Mouse (Mus musculus): ENCODE measurements around the gene Nsun4. TPM values are rescaled to one million over a fixed set of nuclear protein-coding genes. Genes with fewer than 3 reads are reported as not detected.

The Nsun4 gene
- polyA plus RNA-seq, 1 experiment from 2014 or later: 17.7 TPM

DNA sequence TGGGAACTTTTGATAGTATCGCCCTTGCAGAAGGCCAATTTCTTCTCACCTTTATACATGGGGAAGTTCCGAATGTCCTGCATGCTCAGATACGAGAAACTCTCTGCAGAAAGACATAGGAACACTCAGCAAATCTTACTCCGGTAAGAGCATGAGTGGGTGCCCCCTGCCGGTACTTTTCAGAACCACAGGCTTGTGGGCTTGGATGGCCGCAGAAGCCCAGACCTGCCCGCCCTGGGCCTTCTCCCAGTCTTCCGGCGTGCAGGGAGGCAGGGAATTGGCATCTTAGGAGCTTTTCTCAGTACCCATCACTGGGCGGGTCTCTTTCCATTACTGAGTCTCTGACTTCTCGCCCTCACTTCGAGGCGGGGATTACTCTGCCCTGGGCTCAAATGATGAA is 69.6 kb downstream of the Nsun4 start:
- H3K4me3 ChIP-seq (ENCODE audit: low read depth, low read length): no peak overlapping the region

More for the DNA sequence above, 69.6 kb downstream of the Nsun4 start:
- H3K9ac ChIP-seq (ENCODE audit: low read depth, low read length): no peak overlapping the region
- WGBS: 5% methylated on average over 13 of the region's 13 CpGs
- ATAC-seq (ENCODE audit: low read depth) (peak; percentile 64; the same call in 1 of the 2 replicates), DNase-seq (ENCODE audit: low spot score) (peak; percentile 79)
- H3K36me3 ChIP-seq (ENCODE audit: control insufficient read depth, insufficient read depth, low read length): no peaks in the 10 kb centered on the region
- no peaks in the 10 kb centered on the region for H3K9me3 ChIP-seq (ENCODE audit: control insufficient read depth, low read length)
- peak overlapping the region; percentile 10; the same call in 1 of the 2 replicates for H3K4me2 ChIP-seq (ENCODE audit: low read depth, low read length)
- H3K27me3 ChIP-seq (replicated peaks; ENCODE audit: control insufficient read depth, insufficient read depth, low read length): peaks cover 38% of the 10 kb centered on the region
- 0 out of 2 replicates have a peak, but pooled peaks cover 3% of the 10 kb centered on the region for H3K4me1 ChIP-seq (ENCODE audit: control insufficient read depth, insufficient read depth, low read length)
- no peak overlapping the region for H3K27ac ChIP-seq (replicated peaks; ENCODE audit: low read depth, low read length)

Other genes starting within 250 kb of the Nsun4 start
- gene Mob3c, start 225.8 kb downstream of the Nsun4 start, polyA plus RNA-seq (2014; fragmentation: Nextera tagmentation; extraction: Ambion mirVana): 8.3 and 11.6 TPM in 2 replicates
- gene Mknk1, start 214.7 kb downstream of the Nsun4 start, polyA plus RNA-seq (2014; fragmentation: Nextera tagmentation; extraction: Ambion mirVana): 24.1 and 25.3 TPM in 2 replicates
- gene Kncn, start 169.5 kb downstream of the Nsun4 start, polyA plus RNA-seq (2014; fragmentation: Nextera tagmentation; extraction: Ambion mirVana): 0.31 TPM in 1 of 2 replicates, not detected in the other
- gene 6430628N08Rik, start 163.2 kb downstream of the Nsun4 start, polyA plus RNA-seq (2014; fragmentation: Nextera tagmentation; extraction: Ambion mirVana): 0.10 and 0.29 TPM in 2 replicates
- gene Dmbx1, start 114.0 kb downstream of the Nsun4 start, polyA plus RNA-seq (2014; fragmentation: Nextera tagmentation; extraction: Ambion mirVana): 0.26 and 0.58 TPM in 2 replicates
- 3.8 and 4.5 TPM in 2 replicates for gene Faah, start 36.0 kb downstream of the Nsun4 start, polyA plus RNA-seq (2014; fragmentation: Nextera tagmentation; extraction: Ambion mirVana)
- 511 and 572 TPM in 2 replicates for gene Uqcrh, start 21.2 kb upstream of the Nsun4 start, polyA plus RNA-seq (2014; fragmentation: Nextera tagmentation; extraction: Ambion mirVana)
- gene Lrrc41, start 21.4 kb upstream of the Nsun4 start, polyA plus RNA-seq (2014; fragmentation: Nextera tagmentation; extraction: Ambion mirVana): 73.1 and 85.5 TPM in 2 replicates
- gene Rad54l, start 69.8 kb upstream of the Nsun4 start, polyA plus RNA-seq (2014; fragmentation: Nextera tagmentation; extraction: Ambion mirVana): 20.7 and 22.6 TPM in 2 replicates
- 60.4 and 62.7 TPM in 2 replicates for gene Pomgnt1, start 70.0 kb upstream of the Nsun4 start, polyA plus RNA-seq (2014; fragmentation: Nextera tagmentation; extraction: Ambion mirVana)
- 2.3 and 2.4 TPM in 2 replicates for gene Lurap1, start 97.5 kb upstream of the Nsun4 start, polyA plus RNA-seq (2014; fragmentation: Nextera tagmentation; extraction: Ambion mirVana)
- gene Tspan1, start 113.7 kb upstream of the Nsun4 start, polyA plus RNA-seq (2014; fragmentation: Nextera tagmentation; extraction: Ambion mirVana): 1.7 and 4.0 TPM in 2 replicates
- gene 1700042G07Rik, start 119.5 kb upstream of the Nsun4 start, polyA plus RNA-seq (2014; fragmentation: Nextera tagmentation; extraction: Ambion mirVana): not detected in 2 replicates
- not detected in 2 replicates for gene Gm49337, start 119.5 kb upstream of the Nsun4 start, polyA plus RNA-seq (2014; fragmentation: Nextera tagmentation; extraction: Ambion mirVana)
- 15.5 and 17.0 TPM in 2 replicates for gene Pik3r3, start 167.7 kb upstream of the Nsun4 start, polyA plus RNA-seq (2014; fragmentation: Nextera tagmentation; extraction: Ambion mirVana)